Mouse (Mus musculus) forelimb bud, embryonic 11.5 days (tissue): ENCODE measurements around the gene Gfer.

Experiments
- DNase-seq: peaks from one replicate; pipeline ENCODE4 v3.0.0-alpha.2; 2012; ENCODE audit warnings: low read depth, low spot score

The Gfer gene

GRCm38 (mm10) chr17:24696011-24696697 lies at the start of gene Gfer, which contains the start of gene Noxo1:
Gfer (minus strand) TSS chr17:24696156.
Noxo1 (plus strand) TSS chr17:24696234.
- DNase-seq: peak; percentile 83

- DNase-seq: no peak
These were observed 48.4 kb upstream of the Gfer start for GRCm38 (mm10) chr17:24744381-24744780.

- DNase-seq: no peak
These were observed 47.9 kb upstream of the Gfer start for GRCm38 (mm10) chr17:24743896-24744295.

GRCm38 (mm10) chr17:24742307-24742706 lies 46.4 kb upstream of the Gfer start:
- no peak for DNase-seq

GRCm38 (mm10) chr17:24739926-24740325 lies 44.0 kb upstream of the Gfer start:
- DNase-seq: no peak

DNA sequence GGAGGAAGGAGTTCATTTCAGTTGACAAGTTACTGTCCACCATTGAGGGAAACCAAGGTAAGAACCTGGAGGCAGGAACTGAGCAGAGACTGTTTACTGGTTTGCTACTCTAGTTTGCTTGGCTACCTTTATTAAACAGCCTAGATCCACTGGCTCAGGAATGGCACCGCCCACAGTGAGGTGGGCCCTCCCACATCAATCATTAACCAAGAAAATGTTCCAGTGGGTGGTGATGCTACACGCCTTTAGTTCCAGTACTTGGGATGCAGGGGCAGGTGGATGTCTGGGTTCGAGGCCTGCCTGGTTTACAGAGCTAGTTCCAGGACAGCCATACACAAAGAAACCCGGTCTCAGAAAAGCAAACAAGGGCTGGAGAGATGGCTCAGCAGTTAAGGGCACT lies 42.3 kb upstream of the Gfer start:
- DNase-seq: no peak

GRCm38 (mm10) chr17:24737135-24737810 lies 41.3 kb upstream of the Gfer start:
- DNase-seq: no peak

DNA sequence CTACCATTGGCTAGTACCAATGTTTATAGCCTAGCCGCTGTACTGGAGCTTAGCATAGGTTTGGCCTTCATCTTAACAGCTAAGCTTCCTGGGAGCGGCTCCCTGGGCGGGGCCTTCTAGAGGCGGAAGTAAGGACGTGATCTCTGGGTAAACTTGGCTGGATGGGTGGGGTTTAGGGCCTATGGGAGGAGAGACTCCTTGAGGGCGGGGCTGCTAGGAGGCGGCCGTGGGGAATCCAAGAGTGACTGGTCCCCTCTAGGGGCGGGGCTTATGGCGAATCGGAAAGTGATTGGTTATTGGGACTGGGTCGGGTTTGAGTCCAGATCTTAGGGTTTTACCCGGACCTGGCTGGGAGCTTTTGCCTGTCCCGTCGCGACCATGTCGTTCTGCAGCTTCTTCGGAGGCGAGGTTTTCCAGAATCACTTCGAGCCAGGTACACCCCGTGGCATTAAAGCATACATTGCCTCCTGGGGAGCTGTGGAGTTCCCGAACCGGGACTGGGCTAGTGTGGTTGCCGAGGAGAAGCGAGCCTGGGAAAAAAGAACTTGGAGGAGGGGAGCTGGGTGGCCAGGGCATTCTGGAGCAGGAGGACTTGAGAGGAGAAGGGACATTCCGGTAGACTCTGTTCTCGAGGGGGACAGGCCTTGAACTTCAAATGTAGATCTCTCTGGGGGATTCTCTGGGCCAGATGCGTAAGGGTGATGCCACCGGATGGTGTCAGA lies 40.5 kb upstream of the Gfer start, which contains the start of gene Msrb1:
TSS of gene Msrb1 (plus strand) at position 313 of the 722 bp plus-strand sequence.
- DNase-seq: peak; percentile 94

- DNase-seq: no peak
These were observed 39.5 kb upstream of the Gfer start for GRCm38 (mm10) chr17:24735446-24735845.

- no peak for DNase-seq
These were observed 38.6 kb upstream of the Gfer start for GRCm38 (mm10) chr17:24734513-24734912.

- no peak for DNase-seq
These were observed 37.6 kb upstream of the Gfer start for GRCm38 (mm10) chr17:24733434-24734050.

GRCm38 (mm10) chr17:24732233-24732935 lies 36.4 kb upstream of the Gfer start:
- DNase-seq: no peak

DNA sequence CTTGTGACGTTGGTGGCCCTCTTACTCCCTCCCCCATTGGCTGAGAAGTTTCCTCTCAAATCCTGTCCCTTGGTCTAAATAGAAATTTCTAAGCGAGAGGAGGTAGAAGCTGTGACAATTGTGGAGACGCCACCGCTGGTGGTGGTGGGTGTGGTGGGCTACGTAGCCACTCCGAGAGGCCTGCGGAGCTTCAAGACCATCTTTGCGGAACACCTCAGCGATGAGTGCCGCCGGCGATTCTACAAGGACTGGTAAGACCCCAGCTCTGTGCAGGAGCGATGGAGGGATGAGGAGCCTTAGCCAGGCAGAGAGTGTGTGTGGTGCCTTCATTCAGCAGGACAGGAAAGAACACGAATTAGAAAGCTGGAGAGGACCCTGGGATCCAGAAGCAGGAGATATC lies 34.8 kb upstream of the Gfer start:
- no peak for DNase-seq

- DNase-seq: no peak
These were observed 33.1 kb upstream of the Gfer start for GRCm38 (mm10) chr17:24729067-24729466.

- no peak for DNase-seq
These were observed 32.2 kb upstream of the Gfer start for GRCm38 (mm10) chr17:24728184-24728583.

GRCm38 (mm10) chr17:24727618-24728017 lies 31.7 kb upstream of the Gfer start, which contains the start of gene Rpl3l:
Rpl3l (plus strand) TSS chr17:24727820.
- no peak for DNase-seq

GRCm38 (mm10) chr17:24725637-24726390 lies 29.9 kb upstream of the Gfer start:
- no peak for DNase-seq

- peak; percentile 96 for DNase-seq
These were observed 28.2 kb upstream of the Gfer start, which contains the start of gene Ndufb10 for GRCm38 (mm10) chr17:24724184-24724583. Ndufb10 (minus strand) TSS chr17:24724478.

- no peak for DNase-seq
These were observed 27.9 kb upstream of the Gfer start for GRCm38 (mm10) chr17:24723881-24724180.

DNA sequence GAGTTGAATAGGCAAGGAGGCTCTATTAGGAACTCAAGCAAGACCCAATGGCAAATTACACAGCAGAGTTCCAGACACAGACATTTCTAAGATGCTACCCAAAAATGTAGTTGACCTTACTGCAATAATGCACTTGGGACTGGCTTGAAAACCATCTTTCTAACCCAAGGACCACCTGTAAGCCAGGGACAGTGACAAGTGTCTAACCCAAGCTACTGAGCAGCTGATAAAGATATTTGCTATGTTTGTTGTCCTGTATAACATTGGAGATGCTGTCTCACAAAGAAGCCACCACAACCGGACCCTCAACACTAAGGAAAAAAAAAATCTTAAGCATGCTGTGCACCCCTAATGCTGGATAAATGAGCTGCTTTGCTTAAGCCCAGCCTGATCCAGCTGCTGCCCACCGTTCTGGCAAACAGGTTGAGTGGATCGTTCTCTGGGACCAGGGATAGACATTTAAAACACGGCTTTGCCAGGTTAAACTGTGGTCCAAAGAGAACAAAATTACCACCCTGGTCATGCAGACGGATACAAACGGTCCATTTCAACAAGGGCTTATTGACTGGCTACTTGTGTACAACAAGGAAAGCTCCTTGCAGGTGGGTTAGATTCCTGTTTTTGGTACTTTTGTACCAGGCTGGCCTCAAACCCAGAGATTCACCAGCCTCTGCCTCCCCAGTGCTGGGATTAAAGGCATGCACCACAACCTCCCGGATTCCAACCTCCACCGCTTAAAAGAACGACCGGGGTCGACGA lies 27.3 kb upstream of the Gfer start:
- DNase-seq: no peak
